Mouse (Mus musculus) cerebellum, adult (tissue): Measurements from ENCODE around the gene Gm48552.
A peak's percentile ranks its signal among the peaks of the same experiment; 100 is the strongest.

Experiments used
- ATAC-seq: cut with Nextera tagmentation; 2 replicates; pipeline ENCODE4 v1.9.2; 2017; ENCODE audit warnings: mild to moderate bottlenecking, moderate library complexity, mixed read lengths; ENCODE audit not compliant: insufficient number of reproducible peaks, low FRiP score, low TSS enrichment

Gm48552 gene

DNA sequence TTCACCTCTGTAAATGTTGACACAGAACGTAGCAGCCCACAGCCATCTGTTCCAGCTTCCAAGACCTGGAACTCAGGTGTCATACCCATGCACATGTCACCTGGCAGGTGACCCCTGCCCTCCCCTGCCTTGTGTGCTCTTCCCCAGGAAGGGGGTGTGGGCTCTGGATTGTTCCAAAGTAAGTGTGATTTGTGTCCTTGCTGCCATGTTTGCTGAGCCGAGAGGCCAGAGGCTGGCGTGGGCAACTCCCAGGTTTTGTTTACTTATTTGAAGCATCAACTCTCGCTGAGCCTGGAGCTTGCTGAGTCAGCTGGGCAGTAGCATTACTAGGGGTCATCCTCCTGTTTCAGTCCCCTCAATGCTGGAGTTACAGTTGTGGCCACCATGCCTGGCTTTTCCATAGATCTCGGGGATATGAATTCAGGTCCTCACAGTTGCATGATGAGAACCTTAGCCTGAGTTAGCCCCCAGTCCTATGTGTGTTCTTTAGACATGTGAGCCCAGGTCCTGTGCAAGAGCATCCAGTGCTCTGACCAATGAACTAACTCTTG lies at the start of gene Gm48552:
Gm48552 (plus strand) TSS at position 501 of the 551 bp plus-strand sequence.
- ATAC-seq, result no peak

DNA sequence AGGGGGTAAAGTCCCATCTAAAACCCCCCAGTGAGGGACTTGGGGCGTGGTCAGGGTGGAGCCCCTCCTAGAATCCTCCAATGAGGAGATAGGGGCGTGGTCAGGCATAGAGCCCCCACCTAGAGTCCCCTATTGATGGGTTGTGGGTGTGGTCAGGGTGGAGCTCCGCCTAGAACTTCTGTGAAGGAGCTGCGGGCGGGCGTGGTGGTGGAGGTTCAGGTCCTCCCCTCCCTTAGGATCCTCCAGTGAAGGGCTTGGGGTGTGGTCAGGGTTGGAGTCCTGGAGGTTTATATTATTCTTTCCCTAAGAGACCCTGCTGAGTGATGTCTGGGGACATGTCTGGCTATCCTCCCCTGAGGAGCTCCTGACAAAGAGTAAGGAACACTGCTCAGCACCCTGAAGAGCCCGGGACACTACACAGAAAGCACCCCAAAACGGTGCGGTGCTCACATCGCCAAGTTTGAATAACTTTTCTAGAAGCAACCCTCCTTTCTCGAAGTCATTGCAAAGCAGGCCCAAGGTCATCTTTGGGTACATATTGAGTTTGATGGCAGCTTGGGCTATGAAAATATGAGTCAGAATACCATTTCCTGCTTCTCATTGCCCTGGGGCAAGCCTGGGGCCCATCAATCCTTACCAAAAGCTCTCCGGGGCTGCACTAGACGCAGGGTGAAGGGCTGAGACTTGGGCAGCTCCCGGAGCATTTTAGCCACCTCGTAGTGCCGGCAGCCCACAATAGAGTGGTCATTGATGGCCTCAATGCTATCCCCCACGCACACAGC lies 48.1 kb upstream of the Gm48552 start:
- ATAC-seq, result no peak

DNA sequence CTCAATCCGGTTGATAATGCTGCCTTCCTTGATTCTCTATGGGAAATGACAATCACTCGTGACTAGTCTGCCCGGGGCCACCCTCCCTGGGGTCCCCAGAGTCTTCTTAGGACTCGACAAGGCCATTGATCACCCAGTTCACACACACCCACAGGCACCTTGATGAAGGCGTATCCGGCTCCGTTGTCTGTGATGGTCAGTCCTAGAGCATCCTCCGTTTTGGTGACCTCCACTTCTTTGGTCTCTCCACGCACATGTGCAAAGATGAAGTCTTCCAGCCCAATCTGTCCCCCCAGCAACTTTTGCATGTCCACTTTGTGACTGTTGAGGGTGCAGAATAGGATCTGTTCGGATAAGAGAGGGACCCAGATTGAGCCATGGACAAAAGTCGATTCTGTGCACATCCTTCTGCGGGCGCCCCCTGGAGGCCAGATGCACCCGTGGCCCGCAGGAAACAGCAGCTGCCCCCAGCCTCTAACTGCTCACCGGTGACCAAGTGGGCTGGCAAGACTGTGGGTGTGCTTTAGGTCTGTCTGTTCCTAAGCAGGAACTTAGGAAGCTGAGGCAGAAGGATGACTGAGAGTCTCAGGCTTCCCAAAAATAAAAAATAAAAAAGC lies 47.4 kb upstream of the Gm48552 start:
- ATAC-seq, result no peak

DNA sequence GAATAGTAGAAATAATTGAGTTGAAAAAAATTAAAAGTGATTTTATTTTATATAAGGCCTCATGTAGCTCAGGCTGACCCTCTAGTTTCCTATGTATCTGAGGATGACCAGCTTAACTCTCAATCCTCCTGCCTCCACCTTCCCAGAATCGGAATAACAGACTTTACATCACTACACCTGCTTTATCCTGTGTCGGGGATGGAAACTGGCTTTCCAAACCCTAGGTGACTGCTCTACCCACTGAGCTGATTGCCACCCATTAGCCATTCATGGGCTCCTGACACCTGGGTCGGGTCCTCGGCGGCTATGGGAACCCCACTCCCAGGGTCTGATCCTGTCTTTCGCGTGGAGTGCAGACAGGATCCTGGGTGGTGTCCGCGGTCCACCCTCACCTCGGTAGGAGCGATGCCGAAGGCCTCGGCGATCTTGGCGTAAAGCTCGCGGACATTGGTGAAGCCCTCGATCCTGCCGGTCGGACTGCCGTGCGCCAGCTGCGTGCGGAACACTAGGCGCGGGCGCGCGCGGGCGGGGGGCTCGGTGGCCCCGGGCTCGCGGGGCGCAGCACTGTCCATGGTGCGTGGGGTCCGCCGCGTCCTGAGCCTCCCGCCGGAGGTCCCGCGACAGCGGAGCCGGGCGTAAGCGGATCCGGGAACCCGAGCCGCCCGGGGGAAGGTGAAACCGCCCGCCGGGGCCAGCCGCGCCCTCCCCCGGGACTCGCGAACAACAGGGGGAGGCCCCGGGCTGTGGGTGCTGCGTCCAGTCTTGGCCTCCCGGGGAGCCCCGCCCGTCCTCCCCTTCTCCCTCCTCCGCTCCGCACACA lies 45.9 kb upstream of the Gm48552 start, which contains the start of gene Gipc3:
Gipc3 (minus strand) TSS at position 581 of the 820 bp plus-strand sequence.
- no peak for ATAC-seq

DNA sequence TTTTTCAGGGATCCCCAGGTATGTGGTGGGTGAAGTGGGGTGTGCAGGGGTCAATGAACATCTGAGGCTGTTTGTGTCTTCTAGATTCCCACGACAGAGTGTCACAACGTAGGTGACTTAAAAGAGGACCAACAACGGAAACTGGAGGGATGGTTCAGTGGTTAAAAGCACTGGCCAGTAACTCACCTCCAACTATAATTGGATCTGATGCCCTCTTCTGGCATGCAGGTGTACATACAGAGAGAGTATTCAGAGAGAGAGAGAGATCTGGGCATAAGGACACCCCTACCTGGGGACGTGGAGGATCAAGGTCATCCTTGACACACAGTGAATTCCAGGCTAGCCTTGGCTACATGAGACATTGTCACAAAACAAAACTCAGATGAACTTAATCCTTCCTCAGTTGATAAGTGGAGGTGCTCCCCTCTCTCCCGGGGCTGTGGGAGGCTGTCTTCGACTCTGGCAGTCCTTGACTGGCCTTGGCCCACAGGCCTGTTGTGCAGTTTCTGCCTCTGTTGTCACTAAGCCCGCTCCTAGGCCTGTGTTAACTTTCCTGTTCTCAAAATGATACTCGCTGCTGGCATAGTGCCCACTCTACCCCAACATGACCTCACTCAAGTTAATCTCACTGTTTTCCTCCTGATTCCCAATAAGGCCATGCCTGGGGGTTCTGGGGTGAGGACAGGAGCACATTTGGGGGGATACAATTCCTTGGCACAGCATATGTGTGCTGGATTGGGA lies 44.2 kb upstream of the Gm48552 start:
- no peak for ATAC-seq

DNA sequence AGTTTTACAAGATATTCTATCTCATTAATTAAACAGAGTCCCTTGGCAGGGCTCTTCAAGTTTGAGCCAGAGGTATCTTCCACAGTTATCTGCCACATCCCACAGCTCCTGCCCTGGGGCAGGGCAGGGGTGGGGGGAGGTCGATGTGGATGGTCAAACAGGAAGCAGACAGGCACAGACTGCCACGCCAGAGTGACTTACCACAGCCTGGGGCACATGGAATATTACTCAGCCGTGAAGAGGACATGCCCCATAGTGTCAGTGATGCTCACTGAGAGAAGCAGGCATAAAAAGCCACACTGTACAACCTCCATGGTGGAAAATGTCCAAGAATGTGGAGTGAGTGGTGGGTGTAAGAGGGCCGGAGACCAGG lies 43.7 kb upstream of the Gm48552 start:
- no peak for ATAC-seq

DNA sequence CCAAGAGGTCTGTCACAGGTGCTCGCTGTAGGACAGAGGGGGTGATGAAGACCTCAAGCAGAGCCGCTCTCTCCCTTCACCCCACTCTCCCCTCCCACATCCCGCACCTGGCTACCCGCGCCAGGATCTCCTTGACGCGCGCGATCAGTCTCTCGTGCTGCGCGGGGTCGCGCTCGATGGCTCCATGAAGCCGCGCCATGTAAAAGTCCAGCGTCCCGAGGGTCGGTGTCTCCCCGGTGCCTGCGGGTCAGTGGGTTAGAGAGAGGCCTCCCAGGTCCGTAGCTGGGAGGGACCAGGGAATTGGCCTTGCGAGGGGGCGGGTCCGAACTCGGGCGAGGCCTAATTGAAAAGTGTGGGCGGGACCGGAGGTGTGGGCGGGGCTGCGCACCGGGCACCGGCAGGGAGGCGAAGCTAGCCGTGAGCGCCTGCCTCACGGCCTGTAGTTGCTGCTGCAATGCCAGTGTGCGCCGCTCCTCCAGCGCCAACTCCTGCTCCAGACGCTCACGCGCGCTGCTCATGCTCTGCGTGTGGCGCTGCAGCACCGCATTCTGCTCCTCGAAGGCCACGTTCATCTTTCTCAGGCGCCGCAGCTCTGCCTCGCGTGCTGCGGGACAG lies 42.2 kb upstream of the Gm48552 start:
- ATAC-seq, result no peak

GRCm38 (mm10) chr10:81349146-81349545 lies 39.7 kb upstream of the Gm48552 start:
- ATAC-seq, result no peak

DNA sequence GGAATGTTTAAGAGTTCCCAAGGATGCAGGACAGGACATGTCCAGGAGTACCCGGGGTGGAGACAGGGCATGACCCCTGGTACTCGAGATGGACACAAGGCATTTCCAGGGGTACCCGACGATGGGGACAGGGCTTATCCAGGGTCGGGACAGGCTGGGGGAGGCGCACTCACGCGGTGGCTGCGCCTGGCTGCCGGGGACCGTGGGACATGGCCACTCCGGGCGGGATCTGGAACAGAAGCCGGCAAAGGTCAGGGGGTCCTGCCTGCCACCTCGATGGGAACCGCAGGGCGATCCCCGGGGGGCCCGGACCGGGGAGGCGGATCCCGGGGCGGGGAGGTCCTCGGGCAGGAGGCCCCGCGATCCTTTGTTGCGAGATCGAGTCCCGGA lies 38.8 kb upstream of the Gm48552 start:
- no peak for ATAC-seq

DNA sequence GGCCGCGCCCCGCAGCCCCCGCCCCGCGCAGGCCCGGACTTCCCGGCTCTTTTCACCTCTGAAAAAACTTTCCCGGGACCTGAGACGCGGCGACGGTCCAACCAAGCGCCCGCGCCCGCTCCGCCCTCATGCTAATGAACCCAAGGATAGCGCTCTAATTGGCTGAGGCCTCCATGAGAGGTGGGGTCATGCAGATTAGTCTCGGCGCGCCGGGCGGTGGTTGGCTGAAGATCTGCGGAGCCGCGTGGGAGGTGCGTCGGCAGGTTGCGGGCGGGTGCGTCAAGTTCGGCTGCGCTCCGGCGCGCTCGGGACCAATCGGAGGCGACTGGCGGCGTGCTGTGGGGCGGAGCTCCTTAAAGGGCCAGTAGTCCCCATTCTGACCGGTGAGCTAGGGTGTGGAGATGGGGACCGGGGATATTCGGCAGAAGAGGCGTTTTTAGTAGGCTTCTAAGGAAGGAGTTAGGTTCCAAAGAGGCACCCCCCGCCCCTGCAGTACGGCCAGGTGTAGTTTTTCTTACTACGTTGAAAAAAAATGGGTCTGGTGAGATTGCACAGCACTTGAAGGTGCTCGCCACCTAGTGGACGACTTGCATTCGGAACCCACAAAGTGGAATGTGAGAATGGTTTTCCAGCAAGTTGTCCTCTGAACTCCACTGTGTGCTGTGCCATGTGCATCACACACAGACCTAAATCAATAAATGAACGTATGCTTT lies 38.3 kb upstream of the Gm48552 start, which contains the start of gene Hmg20b:
Hmg20b (minus strand) TSS at position 130 of the 713 bp plus-strand sequence.
- peak; percentile 96 for ATAC-seq

- ATAC-seq, result no peak
Measured at GRCm38 (mm10) chr10:81351678-81352291, 37.0 kb upstream of the Gm48552 start.

GRCm38 (mm10) chr10:81354738-81355477 lies 33.9 kb upstream of the Gm48552 start:
- no peak for ATAC-seq

- ATAC-seq, result no peak
Measured at GRCm38 (mm10) chr10:81355533-81355932, 33.3 kb upstream of the Gm48552 start.

GRCm38 (mm10) chr10:81356352-81356990 lies 32.3 kb upstream of the Gm48552 start:
- ATAC-seq, result no peak

GRCm38 (mm10) chr10:81356991-81357844 lies 31.6 kb upstream of the Gm48552 start, which contains the start of gene Mfsd12:
TSS of gene Mfsd12 (plus strand) at chr10:81357491.
- ATAC-seq, result peak; percentile 82

DNA sequence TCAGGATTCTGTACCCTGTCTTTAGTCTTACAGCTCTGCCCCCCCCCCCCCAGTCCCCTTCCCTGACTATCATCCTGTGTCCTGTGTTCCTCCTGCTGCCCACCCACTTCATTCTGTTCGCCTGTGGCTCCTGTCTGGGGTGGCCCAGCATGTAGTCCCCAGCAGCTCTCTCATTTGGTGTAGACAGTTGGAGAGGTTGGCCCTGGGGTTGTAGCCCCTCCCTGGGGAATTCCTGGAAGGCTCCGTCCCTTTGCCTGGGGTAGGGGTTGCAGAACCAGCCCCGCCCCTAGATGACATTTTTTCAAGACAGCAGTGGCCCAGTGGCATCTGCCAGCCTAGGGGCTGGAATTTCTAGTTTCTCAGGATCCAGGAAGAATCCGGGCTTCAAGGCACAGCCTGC lies 30.6 kb upstream of the Gm48552 start:
- no peak for ATAC-seq
